Mouse (Mus musculus) Patski (cell line): Measurements from ENCODE around the gene Amz1. TPM values are rescaled to one million over a fixed set of nuclear protein-coding genes. Genes with fewer than 3 reads are reported as not detected.

ENCODE experiments used
- ATAC-seq: fragments of 100-300 bp; one replicate; pipeline ENCODE4 v1.8.0; 2021
- CTCF ChIA-PET: fragments of 350-600 bp; sonication (Branson Sonifier 250); formaldehyde crosslinking; loops from one replicate; lab custom pipeline; 2022; ENCODE audit warnings: inconsistent platforms; lab: Charles Lee
- POLR2A ChIA-PET: fragments of 350-600 bp; sonication (Branson Sonifier 250); formaldehyde crosslinking; loops from one replicate; lab custom pipeline; 2022; ENCODE audit warnings: antibody characterized with exemption, inconsistent platforms; lab: Charles Lee
- DNase-seq: peaks from one replicate; pipeline ENCODE4 v3.0.0-alpha.2; 2011; ENCODE audit warnings: low read depth, low spot score
- H3K27me3 ChIP-seq: fragments of 371-371 bp; one replicate; pipeline ENCODE4 v1.5.1; 2021
- CTCF ChIP-seq: fragments of 100-300 bp; IDR thresholded peaks from one replicate; pipeline ENCODE4 v1.5.1; 2021
- in situ Hi-C: fragments of 300-500 bp; cut with MboI; formaldehyde crosslinking; loops from 3 replicates; pipeline ENCODE4 v1.11.1; 2018; ENCODE audit warnings: low pct_unique_long_range_greater_than_20kb, mixed read lengths
- polyA plus RNA-seq: library from polyadenylated mRNA; unstranded; gene quantifications from one replicate; pipeline ENCODE4 v1.2.3, GENCODE M21; 2021

Amz1 gene
- polyA plus RNA-seq, 1 experiment from 2014 or later: 0.76 TPM

DNA sequence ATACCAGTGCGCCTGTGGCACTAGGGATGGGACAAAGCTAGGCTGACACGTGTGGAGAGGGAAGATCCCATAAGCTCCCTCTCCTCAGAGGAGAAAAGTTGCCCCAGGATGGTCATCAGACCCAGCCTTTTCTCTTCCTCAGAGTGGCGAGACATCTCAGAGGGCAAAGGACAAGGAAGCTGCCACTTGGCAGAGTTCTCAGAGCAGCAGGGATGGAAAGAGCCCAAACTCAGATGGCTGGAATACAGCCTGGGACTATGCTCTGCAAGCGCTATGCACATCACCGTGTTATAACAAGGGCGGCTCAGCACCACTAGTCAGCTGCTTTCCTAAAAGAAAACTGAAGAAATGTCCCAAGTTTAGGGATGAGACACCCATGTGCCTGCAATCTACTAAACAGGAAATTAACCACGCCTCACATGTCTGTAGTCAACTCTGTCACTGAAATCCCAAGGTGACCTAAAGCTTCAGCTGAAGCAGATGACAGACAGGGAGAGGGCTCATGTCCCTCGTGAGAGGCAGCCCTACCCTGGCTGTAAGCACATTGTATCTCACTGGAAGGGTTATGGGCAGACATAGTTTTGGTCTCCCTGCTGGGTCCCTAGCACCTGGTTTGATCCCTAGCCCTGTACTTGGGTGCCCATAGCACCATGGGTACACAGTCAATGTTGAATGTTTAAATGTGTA, 58.1 kb downstream of the Amz1 start:
- ChIA-PET POLR2A (interaction anchor here (0.6 kb wide), 2 partner anchors 87 to 121 kb away, joined by 3 read pairs; no protein-coding TSS in a partner anchor), CTCF (interaction anchor here (1.0 to 1.2 kb wide), 2 partner anchors 8 to 14 kb away, joined by 3 to 4 read pairs; no protein-coding TSS in a partner anchor)
- ATAC-seq: no peak
- no peak for DNase-seq
- no peak for TF ChIP-seq CTCF
- in situ Hi-C loops: no loop called here
- no peaks in the 10 kb centered on the region for H3K27me3 ChIP-seq

- POLR2A ChIA-PET: no interaction called here
- ATAC-seq (no peak), DNase-seq (no peak)
- no peak for TF ChIP-seq CTCF
- no peaks in the 10 kb centered on the region for H3K27me3 ChIP-seq
- in situ Hi-C loops: no loop called here
- CTCF ChIA-PET: interaction anchor here (1.4 to 2.3 kb wide), 3 partner anchors 12 to 33 kb away, joined by 4 to 7 read pairs (median 4); no protein-coding TSS in a partner anchor
Observed at GRCm38 (mm10) chr5:140783577-140783976, 59.6 kb downstream of the Amz1 start.

GRCm38 (mm10) chr5:140784288-140784687, 60.4 kb downstream of the Amz1 start:
- ChIA-PET POLR2A (no interaction called here), CTCF (interaction anchor here (1.0 to 2.3 kb wide), 4 partner anchors 13 to 45 kb away, joined by 3 to 7 read pairs (median 4); no protein-coding TSS in a partner anchor)
- H3K27me3 ChIP-seq: no peaks in the 10 kb centered on the region
- TF ChIP-seq CTCF: no peak
- in situ Hi-C loops: no loop called here
- no peak for ATAC-seq
- DNase-seq: no peak

- no peaks in the 10 kb centered on the region for H3K27me3 ChIP-seq
- ChIA-PET POLR2A (no interaction called here), CTCF (interaction anchor here (1.0 to 2.3 kb wide), 3 partner anchors 14 to 44 kb away, joined by 3 to 7 read pairs (median 3); no protein-coding TSS in a partner anchor)
- ATAC-seq (no peak), DNase-seq (no peak)
- no peak for TF ChIP-seq CTCF
- in situ Hi-C loops: no loop called here
Observed at GRCm38 (mm10) chr5:140785240-140785872, 61.4 kb downstream of the Amz1 start.

DNA sequence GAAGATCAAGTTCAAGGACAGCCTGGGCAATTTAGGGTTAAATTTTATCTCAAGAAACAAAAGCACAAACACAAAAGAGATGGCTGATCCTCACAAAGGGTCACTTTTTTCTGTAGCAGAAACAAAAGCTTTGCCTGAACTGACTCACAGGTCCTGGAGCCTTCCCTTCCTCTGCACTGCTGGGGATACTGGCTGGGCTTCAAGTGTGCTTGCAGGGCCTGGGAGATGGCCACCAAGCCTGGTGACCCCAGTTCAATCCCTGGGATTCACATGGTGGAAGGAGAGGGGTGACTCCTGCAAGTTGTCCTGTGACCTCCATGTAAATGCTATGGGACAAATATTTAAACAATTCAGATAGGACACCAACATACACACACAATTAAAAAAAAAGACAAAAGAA, 65.6 kb downstream of the Amz1 start:
- CTCF ChIA-PET: interaction anchor here (1.6 to 1.8 kb wide), 3 partner anchors 8 to 22 kb away, joined by 4 to 7 read pairs (median 4); no protein-coding TSS in a partner anchor

GRCm38 (mm10) chr5:140790392-140790791, 66.5 kb downstream of the Amz1 start:
- in situ Hi-C loops: no loop called here
- ChIA-PET CTCF (interaction anchor here (1.2 to 1.6 kb wide), 4 partner anchors 9 to 40 kb away, joined by 3 to 4 read pairs (median 4); no protein-coding TSS in a partner anchor), POLR2A (interaction anchor here (0.5 to 2.2 kb wide), 4 partner anchors 12 to 39 kb away, joined by 3 to 6 read pairs (median 6); no protein-coding TSS in a partner anchor)
- no peak for DNase-seq
- no peak for TF ChIP-seq CTCF
- ATAC-seq: no peak
- H3K27me3 ChIP-seq: no peaks in the 10 kb centered on the region

More for the DNA sequence above, 65.6 kb downstream of the Amz1 start:
- POLR2A ChIA-PET: interaction anchor here (0.6 to 2.2 kb wide), 3 partner anchors 11 to 40 kb away, joined by 3 to 6 read pairs (median 6); no protein-coding TSS in a partner anchor
- H3K27me3 ChIP-seq: no peaks in the 10 kb centered on the region
- in situ Hi-C loops: no loop called here
- DNase-seq (no peak), ATAC-seq (no peak)
- TF ChIP-seq CTCF: no peak

- CTCF ChIA-PET: interaction anchor here (1.0 to 1.8 kb wide), 6 partner anchors 10 to 41 kb away, joined by 3 to 5 read pairs (median 4); no protein-coding TSS in a partner anchor
- ATAC-seq (peak; percentile 64), DNase-seq (peak; percentile 85)
- in situ Hi-C loops: no loop called here
- POLR2A ChIA-PET: interaction anchor here (0.5 to 2.2 kb wide), 5 partner anchors 13 to 38 kb away, joined by 3 to 6 read pairs (median 6); no protein-coding TSS in a partner anchor
- no peaks in the 10 kb centered on the region for H3K27me3 ChIP-seq
- TF ChIP-seq CTCF: no peak
Observed at GRCm38 (mm10) chr5:140790937-140791877, 67.3 kb downstream of the Amz1 start.

GRCm38 (mm10) chr5:140792233-140792632, 68.3 kb downstream of the Amz1 start:
- ChIA-PET CTCF (interaction anchor here (1.0 to 1.8 kb wide), 3 partner anchors 18 to 21 kb away, joined by 3 to 5 read pairs (median 3); no protein-coding TSS in a partner anchor), POLR2A (interaction anchor here (0.8 to 1.0 kb wide), 2 partner anchors 9 to 35 kb away, joined by 3 read pairs; no protein-coding TSS in a partner anchor)
- ATAC-seq (peak; percentile 18), DNase-seq (no peak)
- no peaks in the 10 kb centered on the region for H3K27me3 ChIP-seq
- in situ Hi-C loops: no loop called here
- TF ChIP-seq CTCF: no peak

- H3K27me3 ChIP-seq: no peaks in the 10 kb centered on the region
- ChIA-PET POLR2A (no interaction called here), CTCF (interaction anchor here (0.6 to 1.8 kb wide), 4 partner anchors 12 to 52 kb away, joined by 3 to 8 read pairs (median 4); no protein-coding TSS in a partner anchor)
- no peak for DNase-seq
- no peak for TF ChIP-seq CTCF
- ATAC-seq: no peak
- in situ Hi-C loops: no loop called here
Observed at GRCm38 (mm10) chr5:140794753-140795152, 70.8 kb downstream of the Amz1 start.
